Mouse (Mus musculus) embryonic fibroblast, embryonic 13.5 days (primary cell): ENCODE measurements around the gene Vil1. TPM values are rescaled to one million over a fixed set of nuclear protein-coding genes. Genes with fewer than 3 reads are reported as not detected.

Source experiments
- H3K27ac ChIP-seq: 2 replicates; pipeline ENCODE4 v1.5.1; 2012; ENCODE audit warnings: low read length, control low read depth, inconsistent platforms; ENCODE audit not compliant: insufficient read depth
- H3K4me1 ChIP-seq: 2 replicates; pipeline ENCODE4 v1.6.1; 2011; ENCODE audit warnings: low read length; ENCODE audit not compliant: control insufficient read depth, insufficient read depth
- H3K4me3 ChIP-seq: 2 replicates; pipeline ENCODE4 v1.5.1; 2011; ENCODE audit warnings: mild to moderate bottlenecking, control low read depth, low read length; ENCODE audit not compliant: insufficient read depth
- CTCF ChIP-seq: IDR thresholded peaks from 2 replicates; pipeline ENCODE4 v1.5.1; 2011; ENCODE audit warnings: mild to moderate bottlenecking, control low read depth, low read length, moderate library complexity, borderline replicate concordance; ENCODE audit not compliant: insufficient read depth
- POLR2A ChIP-seq: IDR thresholded peaks from 2 replicates; pipeline ENCODE4 v1.6.1; 2011; ENCODE audit warnings: low read depth, mild to moderate bottlenecking, control low read depth, low read length, moderate library complexity
- polyA plus RNA-seq: library from polyadenylated mRNA; stranded (reverse); fragments of >200 nt; gene quantifications from 2 replicates; pipeline ENCODE4 v1.2.4, GENCODE M21; 2011; ENCODE audit warnings: low read depth; ENCODE audit not compliant: missing spikeins, insufficient read length

Vil1 gene
- polyA plus RNA-seq, 1 experiment = not detected

DNA sequence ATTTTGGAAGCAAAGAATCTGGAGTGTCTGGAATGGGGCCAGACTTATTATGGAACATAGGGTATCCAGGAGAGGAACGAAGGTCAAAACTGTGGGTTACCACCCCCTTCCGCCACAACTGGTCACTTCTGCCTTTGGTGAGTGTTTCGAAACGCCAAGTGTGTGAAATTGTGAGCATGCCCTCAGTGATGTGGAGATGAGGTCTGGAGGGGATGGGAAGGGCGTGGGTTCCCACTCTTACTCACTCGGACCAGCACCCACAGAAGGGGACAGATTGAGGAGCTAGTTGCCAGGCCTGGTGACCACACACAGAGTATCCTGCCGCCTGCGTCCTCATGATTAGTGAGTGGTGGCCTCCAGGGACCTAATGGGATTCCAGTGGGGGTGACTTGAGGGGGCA is 34.2 kb upstream of the Vil1 start, which contains the start of gene Slc11a1:
Slc11a1 (plus strand) TSS at position 216 of the 400 bp plus-strand sequence.
- Histone ChIP-seq H3K4me3 (no peak within 1 kb of the TSS), H3K4me1 (no peaks in the 10 kb centered on the region), H3K27ac (no peak within 1 kb of the TSS)
- TF ChIP-seq POLR2A (no peak), CTCF (no peak)

DNA sequence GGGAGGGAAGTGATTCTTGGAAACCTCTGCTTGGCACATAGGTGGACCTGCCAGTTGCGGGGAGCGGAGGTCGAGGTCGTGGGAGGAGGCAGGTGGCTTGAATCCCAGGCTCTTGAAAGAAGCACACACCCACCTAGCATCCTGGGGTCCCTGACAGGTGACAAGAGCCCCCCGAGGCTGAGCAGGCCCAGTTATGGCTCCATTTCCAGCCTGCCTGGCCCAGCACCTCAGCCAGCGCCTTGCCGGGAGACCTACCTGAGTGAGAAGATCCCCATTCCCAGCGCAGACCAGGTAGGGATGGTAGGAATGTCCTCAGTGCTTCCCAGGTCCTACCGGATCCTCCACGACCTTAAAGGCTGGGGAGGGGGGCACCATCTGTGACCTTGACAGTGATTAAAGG is 33.6 kb upstream of the Vil1 start:
- Histone ChIP-seq H3K4me1 (no peaks in the 10 kb centered on the region), H3K4me3 (no peak overlapping the region), H3K27ac (no peak overlapping the region)
- no peak for TF ChIP-seq POLR2A
- TF ChIP-seq CTCF = no peak

DNA sequence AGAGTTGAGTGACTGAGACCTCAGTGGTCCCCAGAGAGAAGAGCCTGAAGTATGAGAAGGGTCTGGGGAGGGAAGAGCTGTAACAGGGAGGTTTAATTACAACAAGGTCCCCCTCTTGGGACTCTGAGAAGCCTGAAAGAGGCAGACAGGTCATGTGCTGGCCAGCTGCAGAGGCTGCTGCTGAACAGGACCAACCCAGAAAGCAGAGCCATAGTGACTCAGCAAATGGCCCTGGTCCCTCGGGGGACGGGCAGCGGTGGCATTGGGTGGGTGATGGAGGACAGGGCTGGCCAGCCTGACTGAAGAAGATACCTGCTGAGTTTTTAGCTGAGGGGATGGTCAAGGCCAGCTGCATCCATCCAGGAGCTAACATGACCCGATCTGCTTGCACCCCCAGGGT is 32.8 kb upstream of the Vil1 start:
- Histone ChIP-seq H3K27ac (no peak overlapping the region), H3K4me3 (no peak overlapping the region), H3K4me1 (no peaks in the 10 kb centered on the region)
- TF ChIP-seq POLR2A = no peak
- TF ChIP-seq CTCF = no peak

DNA sequence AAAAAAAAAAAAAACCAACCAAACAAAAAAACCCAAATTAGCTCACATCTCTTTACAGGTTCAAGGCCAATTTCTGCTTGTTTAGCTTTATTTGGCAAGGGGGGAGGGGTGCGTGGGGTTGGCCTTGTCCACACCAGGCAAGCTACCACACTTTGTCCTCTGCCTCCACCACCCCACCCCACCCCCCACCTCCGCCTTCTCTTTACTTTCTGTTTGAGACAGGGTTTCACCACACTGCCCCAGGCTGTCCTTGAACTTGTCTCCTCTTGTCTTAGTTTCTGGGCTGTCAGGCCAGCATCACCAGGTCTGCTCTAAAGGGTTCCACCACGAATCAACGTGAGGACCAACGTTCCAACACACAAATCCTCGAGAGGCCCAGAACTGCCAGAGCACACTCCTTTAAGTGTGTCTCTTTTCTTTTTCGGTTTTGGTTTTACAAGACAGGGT is 30.1 kb upstream of the Vil1 start:
- H3K4me1 ChIP-seq = no peaks in the 10 kb centered on the region
- no peak overlapping the region for H3K27ac ChIP-seq
- no peak overlapping the region for H3K4me3 ChIP-seq
- no peak for TF ChIP-seq CTCF
- TF ChIP-seq POLR2A = no peak

DNA sequence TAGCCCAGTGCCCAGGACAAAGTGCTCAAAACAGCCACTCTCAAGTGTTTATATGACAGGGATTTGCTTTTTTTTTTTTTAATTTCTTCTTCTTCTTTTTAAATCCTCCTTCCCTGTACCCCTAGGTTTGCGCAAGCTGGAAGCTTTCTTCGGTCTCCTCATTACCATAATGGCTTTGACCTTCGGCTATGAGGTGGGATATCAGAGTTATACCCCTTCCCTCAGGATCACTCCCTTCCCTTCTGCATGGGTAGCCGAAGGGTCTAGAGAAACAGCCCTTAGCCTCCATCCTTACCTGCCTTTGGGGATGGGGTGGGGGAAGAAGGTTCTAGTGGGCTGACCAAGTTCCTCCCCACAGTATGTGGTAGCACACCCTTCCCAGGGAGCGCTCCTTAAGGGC is 28.7 kb upstream of the Vil1 start:
- Histone ChIP-seq H3K4me3 (no peak overlapping the region), H3K4me1 (no peaks in the 10 kb centered on the region), H3K27ac (no peak overlapping the region)
- no peak for TF ChIP-seq CTCF
- TF ChIP-seq POLR2A = no peak

DNA sequence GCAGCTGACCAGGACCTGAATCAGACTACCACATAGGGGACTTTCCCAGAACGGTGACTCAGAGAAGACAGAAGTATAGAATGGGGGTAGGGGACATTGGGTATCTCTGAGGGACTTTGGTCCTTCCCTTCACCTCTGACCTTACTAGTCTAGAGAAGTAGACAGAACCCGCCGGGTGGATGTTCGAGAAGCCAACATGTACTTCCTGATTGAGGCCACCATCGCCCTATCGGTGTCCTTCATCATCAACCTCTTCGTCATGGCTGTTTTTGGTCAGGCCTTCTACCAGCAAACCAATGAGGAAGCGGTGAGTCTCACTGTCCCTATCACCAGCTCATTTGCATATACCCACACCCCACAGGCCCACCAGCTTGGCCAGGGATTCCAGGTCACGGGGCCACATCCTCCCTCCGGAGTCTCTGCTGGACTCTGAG is 27.6 kb upstream of the Vil1 start:
- Histone ChIP-seq H3K27ac (no peak overlapping the region), H3K4me1 (no peaks in the 10 kb centered on the region), H3K4me3 (no peak overlapping the region)
- TF ChIP-seq POLR2A (no peak), CTCF (no peak)

DNA sequence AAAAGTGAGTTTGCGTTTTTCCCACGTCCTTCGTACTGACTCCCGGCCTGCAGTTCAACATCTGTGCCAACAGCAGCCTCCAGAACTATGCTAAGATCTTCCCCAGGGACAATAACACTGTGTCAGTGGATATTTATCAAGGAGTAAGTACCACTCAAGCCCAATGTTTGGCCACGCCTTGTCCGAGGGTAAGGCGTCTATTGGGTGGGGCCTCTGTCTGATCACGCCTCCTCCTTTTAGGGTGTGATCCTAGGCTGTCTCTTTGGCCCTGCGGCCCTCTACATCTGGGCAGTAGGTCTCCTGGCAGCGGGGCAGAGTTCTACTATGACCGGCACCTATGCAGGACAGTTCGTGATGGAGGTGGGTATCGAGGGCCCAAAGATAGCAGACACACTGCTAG is 25.8 kb upstream of the Vil1 start:
- no peak overlapping the region for H3K4me3 ChIP-seq
- no peak overlapping the region for H3K27ac ChIP-seq
- H3K4me1 ChIP-seq = no peaks in the 10 kb centered on the region
- TF ChIP-seq CTCF = no peak
- TF ChIP-seq POLR2A = no peak

DNA sequence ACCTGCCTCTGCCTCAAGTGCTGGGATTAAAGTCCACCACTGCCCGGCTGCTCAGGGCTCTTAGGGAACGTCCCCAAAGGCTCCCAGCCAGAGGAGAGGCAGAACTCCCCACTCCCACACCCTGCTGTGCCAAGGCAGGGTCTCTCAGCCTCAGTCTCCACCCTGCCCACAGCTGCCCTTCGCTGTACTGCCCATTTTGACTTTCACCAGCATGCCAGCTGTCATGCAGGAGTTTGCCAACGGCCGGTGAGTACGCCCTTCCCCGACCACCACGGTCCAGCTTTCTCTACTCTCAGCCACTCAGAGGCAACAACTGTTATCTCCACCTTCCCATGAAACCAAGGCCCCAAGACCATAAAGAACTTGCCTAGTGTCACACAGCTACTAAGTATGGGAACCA is 24.7 kb upstream of the Vil1 start:
- Histone ChIP-seq H3K27ac (no peak overlapping the region), H3K4me3 (no peak overlapping the region), H3K4me1 (no peaks in the 10 kb centered on the region)
- no peak for TF ChIP-seq POLR2A

DNA sequence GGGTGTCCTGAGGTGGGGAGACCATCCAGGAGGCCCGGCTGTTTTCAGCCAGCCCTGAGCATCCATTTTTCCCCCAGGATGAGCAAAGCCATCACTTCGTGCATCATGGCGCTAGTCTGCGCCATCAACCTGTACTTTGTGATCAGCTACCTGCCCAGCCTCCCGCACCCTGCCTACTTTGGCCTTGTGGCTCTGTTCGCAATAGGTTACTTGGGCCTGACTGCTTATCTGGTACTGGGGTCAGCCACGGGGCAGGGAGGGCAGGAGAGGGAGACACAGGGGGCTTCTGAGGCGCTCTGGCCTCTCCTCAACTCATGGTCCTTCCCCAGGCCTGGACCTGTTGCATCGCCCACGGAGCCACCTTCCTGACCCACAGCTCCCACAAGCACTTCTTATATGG is 24.1 kb upstream of the Vil1 start:
- H3K27ac ChIP-seq = no peak overlapping the region
- H3K4me1 ChIP-seq = no peaks in the 10 kb centered on the region
- TF ChIP-seq CTCF = no peak
- TF ChIP-seq POLR2A = no peak
- no peak overlapping the region for H3K4me3 ChIP-seq

DNA sequence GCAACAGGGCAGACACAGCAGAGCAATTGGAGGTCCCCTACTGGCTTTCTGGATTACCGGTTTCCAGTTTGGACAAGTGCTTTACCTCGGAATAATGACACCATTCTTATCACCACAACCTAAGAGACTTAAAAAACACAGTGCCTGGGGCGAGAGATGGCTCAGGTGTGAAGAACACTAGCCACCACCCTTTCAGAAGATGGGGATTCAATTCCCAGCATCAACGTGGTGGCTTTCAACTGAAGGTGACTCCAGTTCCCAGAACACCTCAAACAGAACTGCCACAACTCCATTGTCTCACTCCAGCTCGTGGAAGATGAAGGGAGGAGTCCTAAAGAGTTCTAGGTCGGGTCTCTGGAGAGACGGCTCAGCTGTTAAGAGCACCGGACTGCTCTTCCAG is 23.6 kb upstream of the Vil1 start:
- H3K27ac ChIP-seq = no peak overlapping the region
- H3K4me3 ChIP-seq = no peak overlapping the region
- TF ChIP-seq POLR2A (no peak), CTCF (no peak)
- no peaks in the 10 kb centered on the region for H3K4me1 ChIP-seq

DNA sequence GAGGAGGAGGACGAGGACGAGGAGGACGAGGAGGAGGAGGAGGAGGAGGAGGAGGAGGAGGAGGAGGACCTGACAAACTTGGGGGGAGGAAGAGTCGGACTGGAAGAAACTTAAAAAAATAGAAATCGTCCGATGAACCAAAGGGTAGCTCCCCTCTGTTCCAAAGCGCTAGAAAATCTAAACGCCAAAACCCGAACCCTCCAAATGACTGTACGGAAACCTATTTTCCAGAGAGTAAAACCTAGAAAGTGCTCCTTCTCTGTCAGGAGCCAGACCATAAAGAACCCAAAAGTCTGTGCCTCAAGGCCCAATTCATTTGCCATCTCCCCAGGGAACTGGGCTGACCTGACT is 22.8 kb upstream of the Vil1 start:
- TF ChIP-seq CTCF (no peak), POLR2A (no peak)
- no peaks in the 10 kb centered on the region for H3K4me1 ChIP-seq

More for the DNA sequence above, 22.8 kb upstream of the Vil1 start:
- Histone ChIP-seq H3K4me3 (peak overlapping the region; percentile 41), H3K27ac (peak overlapping the region; percentile 96)
